Mouse (Mus musculus): ENCODE results near the gene Gm10638. TPM values are rescaled to one million over a fixed set of nuclear protein-coding genes. Genes with fewer than 3 reads are reported as not detected.
A peak's percentile ranks its signal among the peaks of the same experiment; 100 is the strongest.

Gm10638 gene
- polyA plus RNA-seq, 1 experiment from 2014 or later: 0.91 TPM

DNA sequence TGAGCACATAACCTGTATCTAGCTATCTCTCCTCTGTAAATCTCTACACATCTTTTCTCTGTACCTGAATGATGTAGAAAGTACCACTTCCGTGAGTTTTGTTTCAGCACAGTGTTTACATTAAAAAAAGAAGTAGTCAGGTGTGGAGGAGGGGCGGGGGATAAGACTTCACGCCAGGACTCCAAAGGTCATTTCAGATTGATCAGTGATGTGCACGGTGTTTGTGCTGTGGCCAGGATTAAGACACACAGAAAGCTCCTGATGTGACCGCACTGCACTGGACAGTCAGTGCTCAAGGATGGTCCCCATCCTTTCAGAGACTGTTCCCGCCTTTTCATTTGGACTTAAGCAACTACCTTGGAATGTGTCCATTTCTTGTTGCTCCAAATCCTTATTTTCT, 15.2 kb downstream of the Gm10638 start:
- 64% methylated on average over 6 of the region's 6 CpGs for WGBS (ENCODE audit: insufficient replicate concordance)

DNA sequence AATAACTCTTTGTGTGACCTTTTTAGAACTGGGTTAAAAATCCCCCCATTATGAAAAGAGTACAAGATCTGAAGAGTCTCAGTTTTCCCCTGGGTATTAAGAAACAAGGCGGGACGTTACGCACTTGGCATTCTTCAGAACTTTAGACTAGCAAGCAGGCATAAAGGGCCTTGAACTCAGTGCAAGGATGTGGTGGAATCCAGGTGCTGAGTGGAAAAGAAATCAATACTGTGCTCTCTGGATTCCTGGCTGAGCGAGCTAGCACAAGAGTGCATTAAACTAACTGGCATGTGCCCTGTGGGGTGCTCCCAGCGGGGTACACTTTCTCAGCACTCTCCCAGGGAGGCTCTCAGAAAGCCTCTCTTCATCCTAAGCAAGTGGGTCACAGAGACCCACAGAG, 17.3 kb downstream of the Gm10638 start:
- no peak for ATAC-seq (ENCODE audit: insufficient read depth)
- Histone ChIP-seq H3K27ac (replicated peaks) (no peak overlapping the region), H3K9ac (no peak overlapping the region), H3K4me3 (replicated peaks) (no peak overlapping the region), H3K4me2 (no peak overlapping the region), H3K27me3 (peaks cover 29% of the 10 kb centered on the region), H3K9me3 (replicated peaks) (no peaks in the 10 kb centered on the region), H3K36me3 (replicated peaks) (no peaks in the 10 kb centered on the region), H3K4me1 (replicated peaks) (peaks cover 51% of the 10 kb centered on the region)
- WGBS (ENCODE audit: insufficient replicate concordance): 74% methylated on average over 5 of the region's 5 CpGs

More for the DNA sequence above, 15.2 kb downstream of the Gm10638 start:
- Histone ChIP-seq H3K27me3 (peaks cover 37% of the 10 kb centered on the region), H3K4me1 (replicated peaks) (peaks cover 43% of the 10 kb centered on the region), H3K9ac (no peak overlapping the region), H3K27ac (replicated peaks) (no peak overlapping the region), H3K4me2 (no peak overlapping the region), H3K36me3 (replicated peaks) (no peaks in the 10 kb centered on the region), H3K9me3 (replicated peaks) (no peaks in the 10 kb centered on the region), H3K4me3 (replicated peaks) (no peak overlapping the region)
- no peak for ATAC-seq (ENCODE audit: insufficient read depth)

DNA sequence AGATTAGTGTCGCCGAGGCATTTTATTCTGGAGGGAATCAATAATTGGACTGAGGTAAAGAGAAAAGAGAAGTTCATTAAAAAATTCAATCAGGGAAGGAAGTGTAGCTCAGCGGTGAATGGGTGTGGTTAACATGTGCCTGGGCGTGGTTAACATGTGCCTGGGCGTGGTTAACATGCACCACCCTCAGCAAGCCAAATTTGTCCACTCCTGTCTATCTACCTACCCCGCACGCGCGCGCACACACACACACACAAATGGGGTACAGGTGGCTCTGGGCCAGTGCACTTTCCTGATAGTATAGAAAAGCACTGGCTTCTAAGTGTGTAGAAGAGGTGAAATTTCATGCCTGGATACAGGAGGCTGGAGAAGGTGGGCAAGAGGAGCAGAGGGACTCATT, 19.7 kb downstream of the Gm10638 start:
- Histone ChIP-seq H3K27ac (replicated peaks) (no peak overlapping the region), H3K4me2 (peak overlapping the region; percentile 48)
- 46% methylated on average over 10 of the region's 10 CpGs for WGBS (ENCODE audit: insufficient replicate concordance)

DNA sequence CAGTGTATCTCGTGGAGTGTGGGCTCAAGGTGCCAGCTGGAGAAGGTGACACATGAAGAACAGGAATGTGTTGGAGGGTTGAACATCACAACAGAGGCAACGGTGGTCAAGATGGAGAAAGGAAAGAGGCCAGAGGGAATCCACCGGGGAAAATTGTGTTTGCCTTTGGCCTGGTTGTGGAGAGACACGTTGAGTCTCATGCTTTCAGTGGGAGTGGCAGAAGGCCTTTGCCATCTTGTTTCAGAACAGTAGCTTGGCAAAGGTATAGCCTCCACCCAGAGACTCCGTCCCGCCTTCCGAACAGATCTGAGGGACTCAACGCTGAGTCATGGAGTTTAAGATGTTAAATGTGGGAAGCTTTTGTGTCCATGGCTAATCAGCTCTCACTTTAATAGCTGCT, 20.2 kb downstream of the Gm10638 start:
- Histone ChIP-seq H3K4me2 (no peak overlapping the region), H3K27ac (replicated peaks) (no peak overlapping the region)
- 84% methylated on average over 8 of the region's 8 CpGs for WGBS (ENCODE audit: insufficient replicate concordance)

More for the DNA sequence above, 19.7 kb downstream of the Gm10638 start:
- ATAC-seq (ENCODE audit: insufficient read depth): peak; percentile 79
- Histone ChIP-seq H3K27me3 (peaks cover 23% of the 10 kb centered on the region), H3K36me3 (replicated peaks) (no peaks in the 10 kb centered on the region), H3K9me3 (replicated peaks) (no peaks in the 10 kb centered on the region), H3K9ac (no peak overlapping the region), H3K4me3 (replicated peaks) (no peak overlapping the region), H3K4me1 (replicated peaks) (peaks cover 30% of the 10 kb centered on the region)

DNA sequence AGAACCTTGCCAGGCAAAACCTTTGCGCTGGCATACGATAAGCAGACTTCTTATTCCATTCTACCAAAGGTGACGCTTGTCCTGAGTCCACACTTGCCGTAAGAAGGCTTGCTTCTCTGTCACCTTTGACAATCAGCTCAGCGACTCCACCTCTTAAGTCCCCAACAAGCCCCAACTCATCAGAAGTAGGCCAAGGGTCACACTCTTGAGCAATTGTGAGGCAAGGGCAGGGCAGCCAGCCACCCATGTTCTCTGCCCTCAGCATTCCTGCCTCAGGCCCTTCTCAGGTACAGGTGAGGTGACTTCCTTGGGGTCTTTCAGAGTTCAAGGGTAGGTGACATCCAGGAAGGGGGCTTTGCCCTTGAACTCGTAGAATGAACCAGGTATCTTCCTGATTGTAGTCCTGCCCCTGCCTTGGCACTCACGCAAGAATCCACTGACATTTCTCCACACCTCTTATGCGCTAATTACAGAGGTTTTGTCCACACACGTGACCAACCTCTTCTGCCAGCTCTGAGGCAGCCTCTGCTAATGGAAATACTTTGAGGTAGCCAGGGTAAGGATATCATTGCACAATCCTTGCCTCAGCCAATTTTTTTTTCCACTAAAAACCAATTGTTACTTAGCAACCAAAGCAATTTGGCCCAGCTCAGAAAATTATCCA, 21.2 kb downstream of the Gm10638 start:
- H3K4me2 ChIP-seq: no peak overlapping the region
- ATAC-seq (ENCODE audit: insufficient read depth): no peak
- H3K36me3 ChIP-seq (replicated peaks): no peaks in the 10 kb centered on the region
- H3K4me1 ChIP-seq (replicated peaks): peaks cover 30% of the 10 kb centered on the region
- no peak overlapping the region for H3K27ac ChIP-seq (replicated peaks)
- WGBS (ENCODE audit: insufficient replicate concordance): 76% methylated on average over 9 of the region's 9 CpGs
- H3K9ac ChIP-seq: no peak overlapping the region
- H3K4me3 ChIP-seq (replicated peaks): no peak overlapping the region
- H3K27me3 ChIP-seq: peaks cover 30% of the 10 kb centered on the region
- H3K9me3 ChIP-seq (replicated peaks): no peaks in the 10 kb centered on the region

More for the DNA sequence above, 20.2 kb downstream of the Gm10638 start:
- Histone ChIP-seq H3K4me3 (replicated peaks) (no peak overlapping the region), H3K36me3 (replicated peaks) (no peaks in the 10 kb centered on the region), H3K9ac (no peak overlapping the region), H3K27me3 (peaks cover 27% of the 10 kb centered on the region), H3K9me3 (replicated peaks) (no peaks in the 10 kb centered on the region), H3K4me1 (replicated peaks) (peaks cover 30% of the 10 kb centered on the region)
- no peak for ATAC-seq (ENCODE audit: insufficient read depth)

DNA sequence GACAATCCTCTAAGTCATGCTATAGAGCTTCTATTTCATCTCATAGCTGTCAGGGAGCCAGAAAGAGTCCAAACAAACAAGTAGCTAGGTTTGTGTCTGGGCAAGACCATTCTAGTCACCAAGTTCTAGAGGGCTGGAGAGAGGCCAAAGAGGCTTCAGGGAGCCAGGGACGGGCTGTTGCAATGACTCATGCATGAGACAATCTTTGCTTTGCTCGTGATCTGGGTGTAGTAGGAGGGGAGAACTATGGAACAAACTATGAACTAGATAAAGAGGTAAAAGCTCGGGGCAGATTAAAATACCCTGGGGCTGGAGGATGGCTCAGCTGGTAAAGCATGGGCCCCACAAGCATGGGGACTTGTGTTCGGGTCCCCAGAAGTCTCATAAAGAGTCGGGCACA, 23.0 kb downstream of the Gm10638 start:
- Histone ChIP-seq H3K4me2 (no peak overlapping the region), H3K9me3 (replicated peaks) (no peaks in the 10 kb centered on the region), H3K9ac (no peak overlapping the region), H3K4me1 (replicated peaks) (peaks cover 30% of the 10 kb centered on the region), H3K27me3 (peaks cover 29% of the 10 kb centered on the region), H3K4me3 (replicated peaks) (no peak overlapping the region), H3K36me3 (replicated peaks) (no peaks in the 10 kb centered on the region), H3K27ac (replicated peaks) (no peak overlapping the region)
- no peak for ATAC-seq (ENCODE audit: insufficient read depth)
- WGBS (ENCODE audit: insufficient replicate concordance): 43% methylated on average over 5 of the region's 5 CpGs

DNA sequence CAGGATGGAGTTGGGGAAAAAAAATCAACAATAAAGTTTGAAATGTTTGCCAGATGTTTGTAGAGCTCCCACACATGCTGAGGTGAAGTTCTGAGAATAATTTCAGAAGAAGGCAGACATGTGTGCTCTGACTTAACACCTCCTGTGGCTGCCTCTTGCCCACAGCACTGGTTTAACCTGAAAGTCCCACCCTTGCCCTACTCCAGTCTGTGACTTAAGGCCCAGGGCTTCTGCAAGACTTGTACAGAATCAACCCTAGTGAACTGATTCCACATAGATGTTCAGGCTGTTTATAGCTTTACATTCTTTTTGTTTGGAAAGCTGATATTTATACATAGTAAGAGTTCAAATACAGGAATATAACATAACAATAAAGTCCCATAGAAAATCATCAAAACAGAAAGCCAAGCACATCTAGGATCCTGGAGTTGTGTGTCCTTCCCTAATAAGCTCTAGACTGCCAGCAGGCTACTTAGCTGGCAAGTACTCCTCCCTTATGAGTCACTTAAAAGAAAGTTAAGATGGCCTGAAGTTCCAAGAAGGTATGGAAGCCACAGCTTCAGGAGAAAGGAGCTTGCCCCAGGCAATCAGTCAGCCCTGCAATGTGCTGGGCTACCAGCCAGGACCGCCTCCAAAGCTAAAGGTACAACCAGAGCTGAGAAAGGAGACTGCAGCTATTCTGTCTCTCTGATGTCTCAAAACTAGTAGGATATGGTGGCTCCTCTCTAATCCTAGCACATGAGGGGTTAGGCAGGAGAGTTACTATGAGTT, 24.6 kb downstream of the Gm10638 start:
- H3K4me2 ChIP-seq: no peak overlapping the region
- peaks cover 22% of the 10 kb centered on the region for H3K27me3 ChIP-seq
- no peaks in the 10 kb centered on the region for H3K9me3 ChIP-seq (replicated peaks)
- H3K27ac ChIP-seq (replicated peaks): no peak overlapping the region
- no peak overlapping the region for H3K4me3 ChIP-seq (replicated peaks)
- no peak for ATAC-seq (ENCODE audit: insufficient read depth)
- H3K36me3 ChIP-seq (replicated peaks): no peaks in the 10 kb centered on the region
- peaks cover 22% of the 10 kb centered on the region for H3K4me1 ChIP-seq (replicated peaks)
- WGBS (ENCODE audit: insufficient replicate concordance): 63% methylated on average over 1 of the region's 1 CpGs
- no peak overlapping the region for H3K9ac ChIP-seq

DNA sequence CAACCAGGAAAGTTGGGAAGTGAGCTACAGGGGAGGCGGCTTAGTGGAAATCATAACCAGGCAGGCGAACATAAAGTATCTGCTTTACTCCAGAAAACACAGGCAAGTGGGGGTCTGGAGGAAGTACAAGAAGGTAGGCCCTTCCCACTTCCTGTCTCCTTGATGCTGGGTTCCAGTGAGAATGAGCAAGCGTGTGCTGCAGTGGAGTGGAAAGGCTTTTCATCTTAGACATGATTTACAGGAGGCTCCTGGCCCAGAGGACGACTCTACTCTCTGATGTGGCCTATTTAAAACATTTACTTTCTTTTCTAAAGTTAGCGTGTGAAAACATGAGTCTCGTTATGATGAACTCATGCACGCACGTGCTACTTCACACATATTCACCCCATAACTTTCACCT, 33.7 kb downstream of the Gm10638 start:
- H3K4me3 ChIP-seq (replicated peaks): no peak overlapping the region
- no peaks in the 10 kb centered on the region for H3K9me3 ChIP-seq (replicated peaks)
- no peak overlapping the region for H3K27ac ChIP-seq (replicated peaks)
- WGBS (ENCODE audit: insufficient replicate concordance): 57% methylated on average over 8 of the region's 8 CpGs
- no peak overlapping the region for H3K4me2 ChIP-seq
- H3K4me1 ChIP-seq (replicated peaks): no peaks in the 10 kb centered on the region
- H3K9ac ChIP-seq: no peak overlapping the region
- no peak for ATAC-seq (ENCODE audit: insufficient read depth)
- H3K27me3 ChIP-seq: peaks cover 3% of the 10 kb centered on the region; the same call in 1 of the 2 replicates
- no peaks in the 10 kb centered on the region for H3K36me3 ChIP-seq (replicated peaks)

DNA sequence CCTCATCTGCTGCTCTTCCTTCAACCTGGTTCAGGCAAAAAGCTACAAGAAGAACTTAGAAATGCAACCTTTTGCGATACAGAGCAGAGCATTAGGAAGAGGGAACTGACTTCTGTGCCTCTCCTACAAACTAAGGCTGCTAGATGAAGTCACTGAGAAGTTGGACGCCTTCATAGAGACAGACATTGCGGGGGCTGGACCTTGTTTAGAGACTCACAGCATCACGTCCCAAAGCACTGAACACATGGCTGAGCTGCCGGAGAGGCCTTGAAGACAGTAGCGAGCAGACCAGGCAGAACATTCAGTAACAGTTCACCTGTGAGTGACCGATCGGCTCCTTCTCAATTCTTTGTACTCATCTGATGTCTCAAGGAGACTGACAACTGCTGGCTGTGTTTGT, 35.6 kb downstream of the Gm10638 start:
- no peaks in the 10 kb centered on the region for H3K9me3 ChIP-seq (replicated peaks)
- no peak overlapping the region for H3K9ac ChIP-seq
- H3K27ac ChIP-seq (replicated peaks): no peak overlapping the region
- 73% methylated on average over 8 of the region's 8 CpGs for WGBS (ENCODE audit: insufficient replicate concordance)
- H3K4me1 ChIP-seq (replicated peaks): no peaks in the 10 kb centered on the region
- no peak for ATAC-seq (ENCODE audit: insufficient read depth)
- H3K4me3 ChIP-seq (replicated peaks): no peak overlapping the region
- H3K4me2 ChIP-seq: no peak overlapping the region
- H3K36me3 ChIP-seq (replicated peaks): no peaks in the 10 kb centered on the region
- H3K27me3 ChIP-seq: peaks cover 3% of the 10 kb centered on the region; the same call in 1 of the 2 replicates

DNA sequence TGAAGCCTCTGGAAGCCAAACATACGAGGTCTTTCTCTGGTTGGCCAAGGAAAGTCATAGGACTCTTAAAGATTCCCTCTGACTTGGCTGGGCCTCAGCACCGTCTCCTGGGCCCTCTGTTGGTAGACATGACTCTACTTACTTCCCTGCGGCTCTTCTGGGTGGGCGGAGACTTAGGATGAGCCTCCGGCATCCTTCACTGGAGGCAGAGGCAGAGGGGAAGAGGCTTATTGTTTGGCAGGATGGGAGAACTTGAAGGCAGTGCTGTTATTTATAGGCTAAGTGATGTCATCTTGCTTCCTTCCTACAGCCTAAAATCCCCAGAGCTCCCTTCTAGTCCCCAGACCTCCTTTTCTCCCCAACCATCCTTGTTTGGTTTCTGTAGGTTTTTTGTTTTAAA, 41.0 kb downstream of the Gm10638 start:
- Histone ChIP-seq H3K4me2 (no peak overlapping the region), H3K27ac (replicated peaks) (no peak overlapping the region), H3K4me1 (replicated peaks) (peaks cover 8% of the 10 kb centered on the region), H3K9ac (no peak overlapping the region), H3K4me3 (replicated peaks) (no peak overlapping the region), H3K9me3 (replicated peaks) (no peaks in the 10 kb centered on the region), H3K36me3 (replicated peaks) (no peaks in the 10 kb centered on the region), H3K27me3 (no peaks in the 10 kb centered on the region; the same call in 1 of the 2 replicates)
- 27% methylated on average over 5 of the region's 5 CpGs for WGBS (ENCODE audit: insufficient replicate concordance)
- ATAC-seq (ENCODE audit: insufficient read depth): no peak

DNA sequence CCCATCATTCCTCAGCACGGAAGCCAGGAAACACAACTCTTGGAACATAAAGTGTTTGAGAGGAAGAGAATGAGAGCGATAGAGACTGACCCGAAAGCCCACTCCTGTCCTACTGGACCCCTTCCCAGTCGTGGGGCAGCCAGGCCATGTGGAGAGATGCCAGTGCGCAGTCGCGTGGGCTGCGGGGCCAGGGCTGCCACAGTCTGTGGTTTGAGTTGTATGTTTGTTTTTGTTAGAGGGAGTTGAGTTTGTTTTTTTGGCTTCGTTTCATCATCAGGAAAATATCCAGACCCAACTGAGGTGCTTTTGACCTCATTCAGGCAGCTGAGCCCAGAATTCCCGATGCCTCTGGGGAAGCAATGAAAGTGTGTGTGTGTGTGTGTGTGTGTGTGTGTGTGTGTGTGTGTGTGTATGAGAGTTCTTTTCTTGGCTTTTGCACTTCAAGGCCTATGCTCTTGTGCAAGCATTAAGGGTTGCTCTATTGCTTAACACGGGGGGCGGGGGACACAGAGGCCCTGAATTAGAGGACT, 42.5 kb downstream of the Gm10638 start:
- Histone ChIP-seq H3K9me3 (replicated peaks) (no peaks in the 10 kb centered on the region), H3K27ac (replicated peaks) (no peak overlapping the region), H3K27me3 (no peaks in the 10 kb centered on the region; the same call in 1 of the 2 replicates), H3K4me2 (no peak overlapping the region), H3K4me3 (replicated peaks) (no peak overlapping the region), H3K9ac (no peak overlapping the region), H3K4me1 (replicated peaks) (peaks cover 8% of the 10 kb centered on the region), H3K36me3 (replicated peaks) (no peaks in the 10 kb centered on the region)
- ATAC-seq (ENCODE audit: insufficient read depth): no peak
- WGBS (ENCODE audit: insufficient replicate concordance): 56% methylated on average over 12 of the region's 12 CpGs
